Mouse (Mus musculus): Measurements from ENCODE around the gene Pde6h.

The Pde6h gene

DNA sequence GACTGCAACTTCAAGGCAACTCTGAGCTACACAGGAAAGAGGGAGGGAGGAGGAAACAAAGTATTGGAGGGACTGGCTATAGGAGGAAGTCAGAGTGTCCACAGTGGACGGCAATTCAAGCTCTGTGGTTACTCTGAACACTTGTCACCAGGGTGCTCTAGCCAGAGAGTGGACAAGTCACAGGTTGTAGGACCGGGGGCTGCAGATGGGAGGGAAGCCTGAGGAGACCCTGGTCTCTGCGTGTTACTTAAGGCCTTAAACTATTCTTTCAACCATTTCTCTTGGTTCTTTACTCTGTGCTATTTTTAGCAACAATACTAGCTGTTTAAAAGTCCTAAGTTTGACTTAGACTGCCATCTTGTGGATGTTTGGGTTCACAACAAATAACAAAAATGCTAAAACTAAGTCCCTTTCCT, 56.7 kb downstream of the Pde6h start:
- TF ChIP-seq GATA4 (IDR thresholded peaks at IDR 0.05; ENCODE audit: insufficient replicate concordance, low read length), result no peak

DNA sequence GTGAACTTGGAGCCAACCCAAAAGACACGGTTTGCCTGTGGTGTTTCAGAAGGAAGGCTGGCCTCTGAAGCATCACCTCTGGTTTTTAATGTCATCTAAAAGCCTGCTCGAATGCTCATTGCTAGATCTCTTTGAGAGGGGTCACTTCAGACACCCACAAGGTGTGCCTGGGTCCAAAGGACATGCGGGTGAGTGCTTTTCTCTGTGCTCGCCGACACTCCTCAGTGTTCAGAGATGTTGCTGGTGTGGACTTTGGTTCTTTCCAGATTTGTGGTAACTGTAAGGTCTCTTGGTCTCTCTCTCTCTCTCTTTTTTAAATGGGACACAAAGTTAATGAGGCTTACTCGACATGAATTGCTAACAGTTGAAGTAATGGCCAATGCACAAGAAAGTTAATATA, 58.9 kb downstream of the Pde6h start:
- no peak for TF ChIP-seq GATA4 (IDR thresholded peaks at IDR 0.05; ENCODE audit: insufficient replicate concordance, low read length)

DNA sequence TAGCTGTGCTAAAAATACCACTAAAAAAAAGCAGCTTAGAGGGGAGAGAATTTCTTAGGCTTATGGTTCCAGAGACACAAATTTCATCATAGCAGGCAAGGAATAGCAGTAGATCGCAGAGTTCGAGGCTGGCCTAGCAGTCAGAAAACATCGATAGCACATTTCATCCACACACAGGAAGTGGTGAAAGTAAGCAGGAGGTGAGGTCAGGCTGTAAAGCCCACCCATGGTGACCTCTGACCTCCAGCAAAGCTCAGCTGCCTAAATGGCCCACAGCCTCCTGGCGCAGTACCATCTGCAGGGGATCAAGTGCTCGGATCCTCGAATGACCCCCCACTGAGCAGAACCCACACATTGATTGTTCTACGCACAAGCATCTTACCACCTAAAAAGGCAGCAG, 59.6 kb downstream of the Pde6h start:
- no peak for TF ChIP-seq GATA4 (IDR thresholded peaks at IDR 0.05; ENCODE audit: insufficient replicate concordance, low read length)

GRCm38 (mm10) chr6:136986019-136986418, 62.4 kb downstream of the Pde6h start:
- TF ChIP-seq GATA4 (IDR thresholded peaks at IDR 0.05; ENCODE audit: insufficient replicate concordance, low read length), result no peak

GRCm38 (mm10) chr6:136986718-136987117, 63.1 kb downstream of the Pde6h start:
- no peak for TF ChIP-seq GATA4 (IDR thresholded peaks at IDR 0.05; ENCODE audit: insufficient replicate concordance, low read length)

GRCm38 (mm10) chr6:136988536-136989060, 65.0 kb downstream of the Pde6h start:
- no peak for TF ChIP-seq GATA4 (IDR thresholded peaks at IDR 0.05; ENCODE audit: insufficient replicate concordance, low read length)

- no peak for TF ChIP-seq GATA4 (IDR thresholded peaks at IDR 0.05; ENCODE audit: insufficient replicate concordance, low read length)
These were observed 66.3 kb downstream of the Pde6h start for GRCm38 (mm10) chr6:136989824-136990497.

DNA sequence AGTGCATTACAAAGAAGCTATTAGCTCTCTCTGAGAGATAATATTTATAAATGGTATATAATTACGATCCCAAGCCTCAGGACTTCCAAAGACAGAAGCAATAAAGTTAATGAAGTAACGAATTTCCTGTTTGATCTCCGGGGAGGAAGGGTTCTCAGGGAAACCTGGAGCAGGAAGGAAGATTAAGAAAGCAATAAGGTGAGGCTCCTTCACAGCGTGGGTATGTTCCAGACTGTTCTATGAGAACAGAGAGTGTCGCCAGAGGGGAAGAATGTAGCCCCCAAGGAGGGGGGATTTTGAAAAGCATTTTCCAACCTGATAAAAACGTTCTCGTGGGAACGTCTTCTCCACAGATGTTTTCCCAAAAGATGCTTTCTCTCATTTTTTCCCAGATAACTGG, 66.9 kb downstream of the Pde6h start:
- no peak for TF ChIP-seq GATA4 (IDR thresholded peaks at IDR 0.05; ENCODE audit: insufficient replicate concordance, low read length)

DNA sequence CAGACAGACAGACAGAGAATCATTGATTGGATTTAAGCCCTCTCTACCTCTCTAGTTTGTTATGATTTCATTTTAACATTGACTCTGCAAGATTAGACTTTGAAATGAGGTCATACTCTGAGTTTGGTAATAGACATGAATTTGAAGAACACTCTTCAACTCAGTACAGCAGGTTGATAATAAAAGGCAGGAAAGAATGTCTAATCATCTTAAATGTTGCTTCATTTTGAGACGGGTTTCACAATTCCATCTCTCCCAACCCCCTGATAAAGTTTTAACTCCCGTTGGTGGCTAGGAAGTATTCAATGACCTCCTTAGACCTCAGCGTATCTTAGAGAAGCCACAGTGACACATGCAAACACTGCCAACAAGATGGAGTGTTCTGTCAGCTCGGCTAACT, 69.9 kb downstream of the Pde6h start:
- TF ChIP-seq GATA4 (IDR thresholded peaks at IDR 0.05; ENCODE audit: insufficient replicate concordance, low read length), result no peak

GRCm38 (mm10) chr6:136995533-136995932, 71.9 kb downstream of the Pde6h start:
- no peak for TF ChIP-seq GATA4 (IDR thresholded peaks at IDR 0.05; ENCODE audit: insufficient replicate concordance, low read length)

- no peak for TF ChIP-seq GATA4 (IDR thresholded peaks at IDR 0.05; ENCODE audit: insufficient replicate concordance, low read length)
These were observed 72.7 kb downstream of the Pde6h start for GRCm38 (mm10) chr6:136996336-136996735.

- no peak for TF ChIP-seq GATA4 (IDR thresholded peaks at IDR 0.05; ENCODE audit: insufficient replicate concordance, low read length)
These were observed 74.5 kb downstream of the Pde6h start for GRCm38 (mm10) chr6:136998181-136998580.

- no peak for TF ChIP-seq GATA4 (IDR thresholded peaks at IDR 0.05; ENCODE audit: insufficient replicate concordance, low read length)
These were observed 75.4 kb downstream of the Pde6h start for GRCm38 (mm10) chr6:136999009-136999408.

- no peak for TF ChIP-seq GATA4 (IDR thresholded peaks at IDR 0.05; ENCODE audit: insufficient replicate concordance, low read length)
These were observed 76.2 kb downstream of the Pde6h start for GRCm38 (mm10) chr6:136999707-137000446.

- no peak for TF ChIP-seq GATA4 (IDR thresholded peaks at IDR 0.05; ENCODE audit: insufficient replicate concordance, low read length)
These were observed 77.1 kb downstream of the Pde6h start for GRCm38 (mm10) chr6:137000706-137001105.

All from liver, adult (tissue).